Comparison of ENCODE assay signal across 8 mouse cellular contexts in the genomic region with DNA sequence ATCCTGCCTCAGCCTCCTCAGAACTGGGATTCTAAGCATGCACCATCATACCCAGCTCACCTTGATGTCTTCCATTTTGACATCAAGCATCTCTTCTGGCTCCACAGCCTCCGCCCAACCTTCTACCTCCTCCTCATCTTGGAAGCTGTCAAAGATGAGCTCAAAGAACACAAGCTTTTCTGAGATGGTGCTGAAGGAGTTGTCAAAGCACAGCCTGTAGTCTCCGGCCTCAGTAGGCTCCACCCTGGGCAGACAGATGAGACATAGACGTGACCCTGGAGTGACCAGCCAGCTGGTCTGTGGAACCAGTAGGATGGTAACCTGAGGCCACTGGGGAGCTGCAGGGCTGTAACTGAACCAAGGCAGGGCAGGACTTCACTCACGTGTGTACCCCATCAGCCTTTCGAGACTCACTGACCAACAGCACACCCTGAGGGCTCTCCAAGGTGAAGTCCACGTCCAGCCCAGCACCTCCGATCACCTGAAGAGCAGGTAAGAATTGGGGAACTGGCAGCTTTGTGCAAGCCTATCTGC. TPM values are rescaled to one million over a fixed set of nuclear protein-coding genes. Genes with fewer than 3 reads are reported as not detected.
DNase-seq lines count a peak whose midpoint lies in the region; ATAC-seq and TF ChIP-seq lines count a peak whose summit lies in the region.

No protein-coding gene starts in this region.

- peaks cover 6% of the 10 kb centered on the region for H3K79me2 ChIP-seq in myocyte (ENCODE audit: control insufficient read depth, insufficient read depth)

- peaks cover 35% of the 10 kb centered on the region for H3K4me1 ChIP-seq in kidney, embryonic 16.5 days (ENCODE audit: insufficient read depth, low read length)
- peaks cover 12% of the 10 kb centered on the region for H3K4me1 ChIP-seq in embryonic facial prominence, embryonic 12.5 days

- WGBS in kidney, embryonic 16.5 days = 49% methylated on average over 7 of the region's 7 CpGs
- WGBS in embryonic facial prominence, embryonic 12.5 days = 71% methylated on average over 7 of the region's 7 CpGs

- no peak for DNase-seq in kidney, postnatal 14 days
- DNase-seq in induced T-regulatory cell, adult 2 months (ENCODE audit: low read depth) = peak; percentile 23
- no peak for DNase-seq in layer of hippocampus, postnatal 10 days (ENCODE audit: low spot score in 2 of 2)
- DNase-seq in thymus, postnatal 0 days (ENCODE audit: low spot score) = no peak
- DNase-seq in adrenal gland, adult 2 months = no peak

- peak overlapping the region; percentile 75; the same call in 1 of the 2 replicates for H3K9ac ChIP-seq in kidney, embryonic 16.5 days (replicated peaks; ENCODE audit: low read length)
- peak overlapping the region; percentile 46 for H3K9ac ChIP-seq in embryonic facial prominence, embryonic 12.5 days

- peak overlapping the region; percentile 63 for H3K4me3 ChIP-seq in kidney, embryonic 16.5 days (ENCODE audit: low read length)
- peak overlapping the region; percentile 50 for H3K4me3 ChIP-seq in embryonic facial prominence, embryonic 12.5 days
- H3K4me3 ChIP-seq in myocyte = peak overlapping the region; percentile 53

- H3ac ChIP-seq in myocyte (ENCODE audit: control insufficient read depth, insufficient read length) = no peak overlapping the region

- ATAC-seq in kidney, embryonic 16.5 days (ENCODE audit: low FRiP score, low TSS enrichment) = no peak
- ATAC-seq in embryonic facial prominence, embryonic 12.5 days (ENCODE audit: insufficient number of reproducible peaks, insufficient read depth, low FRiP score, low TSS enrichment) = no peak

- H3K4me2 ChIP-seq in kidney, embryonic 16.5 days (replicated peaks; ENCODE audit: low read depth, low read length) = peak overlapping the region; percentile 70
- H3K4me2 ChIP-seq in embryonic facial prominence, embryonic 12.5 days (replicated peaks) = peak overlapping the region; percentile 64
- H3K4me2 ChIP-seq in myocyte (ENCODE audit: low read depth) = peak overlapping the region; percentile 96

- peak overlapping the region; percentile 1; the same call in 1 of the 2 replicates for H3K27ac ChIP-seq in kidney, embryonic 16.5 days (ENCODE audit: low read length)
- H3K27ac ChIP-seq in embryonic facial prominence, embryonic 12.5 days = no peak overlapping the region

- TF ChIP-seq POLR2A in myocyte (IDR thresholded peaks at IDR 0.05; ENCODE audit: insufficient read length, low read depth) = peak; percentile 14

- H3K36me3 ChIP-seq in kidney, embryonic 16.5 days (ENCODE audit: insufficient read depth, low read length) = peaks cover 35% of the 10 kb centered on the region
- H3K36me3 ChIP-seq in embryonic facial prominence, embryonic 12.5 days = peaks cover 49% of the 10 kb centered on the region
- no peaks in the 10 kb centered on the region for H3K36me3 ChIP-seq in myocyte (ENCODE audit: control insufficient read depth, insufficient read depth)

- H3K9me3 ChIP-seq in kidney, embryonic 16.5 days (ENCODE audit: low read length) = no peaks in the 10 kb centered on the region
- H3K9me3 ChIP-seq in embryonic facial prominence, embryonic 12.5 days = no peaks in the 10 kb centered on the region

- H3K27me3 ChIP-seq in kidney, embryonic 16.5 days (ENCODE audit: insufficient read depth, low read length) = no peaks in the 10 kb centered on the region
- no peaks in the 10 kb centered on the region for H3K27me3 ChIP-seq in embryonic facial prominence, embryonic 12.5 days
- H3K27me3 ChIP-seq in myocyte (ENCODE audit: control insufficient read depth, insufficient read depth, insufficient read length) = no peaks in the 10 kb centered on the region

TF ChIP-seq in myocyte, 11 proteins besides CTCF, POLR2A, EP300 and RAD21:
- TF ChIP-seq USF1 (IDR thresholded peaks at IDR 0.05; ENCODE audit: low read depth) (no peak), POLR2AphosphoS2 (IDR thresholded peaks at IDR 0.05; ENCODE audit: insufficient read length, low read depth) (peak; percentile 94), MYOD1 (IDR thresholded peaks at IDR 0.05; ENCODE audit: control insufficient read depth in 1 of 3, insufficient read length in 2 of 3, low read depth in 2 of 3) (peak in 1 of 3 experiments; percentile 39), MYOG (IDR thresholded peaks at IDR 0.05; ENCODE audit: control insufficient read depth in 1 of 3, insufficient read depth in 1 of 3, insufficient read length in 2 of 3, low read depth in 2 of 3) (peak in 1 of 3 experiments; percentile 50), TCF3 (IDR thresholded peaks at IDR 0.05; ENCODE audit: insufficient read length, low read depth) (no peak)
TF ChIP-seq in myocyte: peak in this region for 3.

RNA-seq across cellular contexts. Expression of gene Tmed1, which starts 1.1 kb away (rescaled TPM):
- 147 and 151 TPM in 2 replicates for polyA plus RNA-seq in kidney, embryonic 16.5 days (2015; fragmentation: Nextera tagmentation; extraction: Ambion mirVana)
- 113 and 115 TPM in 2 replicates for polyA plus RNA-seq in embryonic facial prominence, embryonic 12.5 days (2016; fragmentation: Nextera tagmentation; extraction: Ambion mirVana)
- 47.3 TPM for polyA plus RNA-seq in myocyte (2012; fragmentation: generic; extraction: Trizol)
- total RNA-seq in layer of hippocampus, postnatal 10 days (2021) = 10 to 100 TPM; 17.7 to 21.2 TPM
- polyA plus RNA-seq in thymus, postnatal 0 days (2015; fragmentation: Nextera tagmentation; extraction: Ambion mirVana) = 30.2 and 31.1 TPM in 2 replicates
- total RNA-seq in adrenal gland, adult 2 months (2021) = 10 to 100 TPM; 22.6 to 36.6 TPM
- 34.9 and 36.4 TPM in 2 replicates for polyA plus RNA-seq in adrenal gland, adult 2 months (2012; rRNA removed)

RNA-seq across cellular contexts. Expression of gene AB124611, which starts 17.0 kb away (rescaled TPM):
- 3.5 and 4.5 TPM in 2 replicates for polyA plus RNA-seq in kidney, embryonic 16.5 days (2015; fragmentation: Nextera tagmentation; extraction: Ambion mirVana)
- 3.9 and 5.7 TPM in 2 replicates for polyA plus RNA-seq in embryonic facial prominence, embryonic 12.5 days (2016; fragmentation: Nextera tagmentation; extraction: Ambion mirVana)
- polyA plus RNA-seq in myocyte (2012; fragmentation: generic; extraction: Trizol) = 0.22 TPM
- under 1 TPM; 0.30 to 0.67 TPM for total RNA-seq in layer of hippocampus, postnatal 10 days (2021)
- 18.8 and 19.9 TPM in 2 replicates for polyA plus RNA-seq in thymus, postnatal 0 days (2015; fragmentation: Nextera tagmentation; extraction: Ambion mirVana)
- total RNA-seq in adrenal gland, adult 2 months (2021) = 1 to 10 TPM; 1.4 to 2.3 TPM
- 1.7 and 2.8 TPM in 2 replicates for polyA plus RNA-seq in adrenal gland, adult 2 months (2012; rRNA removed)

RNA-seq across cellular contexts. Expression of gene Carm1, which starts 37.8 kb away (rescaled TPM):
- 27.1 and 32.1 TPM in 2 replicates for polyA plus RNA-seq in kidney, embryonic 16.5 days (2015; fragmentation: Nextera tagmentation; extraction: Ambion mirVana)
- polyA plus RNA-seq in embryonic facial prominence, embryonic 12.5 days (2016; fragmentation: Nextera tagmentation; extraction: Ambion mirVana) = 79.5 and 86.8 TPM in 2 replicates
- 48.1 TPM for polyA plus RNA-seq in myocyte (2012; fragmentation: generic; extraction: Trizol)
- 10 to 100 TPM; 75.7 to 84.3 TPM for total RNA-seq in layer of hippocampus, postnatal 10 days (2021)
- 10.9 and 12.4 TPM in 2 replicates for polyA plus RNA-seq in thymus, postnatal 0 days (2015; fragmentation: Nextera tagmentation; extraction: Ambion mirVana)
- 10 to 100 TPM; 39.9 to 52.3 TPM for total RNA-seq in adrenal gland, adult 2 months (2021)
- 72.8 and 95.4 TPM in 2 replicates for polyA plus RNA-seq in adrenal gland, adult 2 months (2012; rRNA removed)
